ENCODE assay signal across 8 mouse cellular contexts in genomic region chr8:94167244-94167643, GRCm38 (mm10). TPM values are rescaled to one million over a fixed set of nuclear protein-coding genes. Genes with fewer than 3 reads are reported as not detected.
A peak's percentile ranks its signal among the peaks of the same experiment; 100 is the strongest.
DNase-seq lines count a peak whose midpoint lies in the region; ATAC-seq and TF ChIP-seq lines count a peak whose summit lies in the region.

No protein-coding gene starts in this region.

- no peak for DNase-seq in Patski (ENCODE audit: low read depth, low spot score)
- peak; percentile 96 for DNase-seq in cerebellum, postnatal 14 days
- DNase-seq in frontal cortex, postnatal 25 days (ENCODE audit: low spot score in 2 of 2) = peak; percentile 96 to 99
- peak; percentile 95 for DNase-seq in layer of hippocampus, postnatal 14 days (ENCODE audit: low spot score in 2 of 2)
- peak; percentile 86 for DNase-seq in lung, postnatal 25 days (ENCODE audit: low spot score)
- peak; percentile 96 for DNase-seq in retina, embryonic 14.5 days (ENCODE audit: low spot score)
- DNase-seq in thymus, postnatal 4 days = peak; percentile 91

- H3K4me3 ChIP-seq in hindbrain, embryonic 13.5 days = no peak overlapping the region

- CTCF ChIA-PET in Patski (lab: Charles Lee) = interaction anchor here (0.7 to 5.7 kb wide), 17 partner anchors 10 to 104 kb away, joined by 3 to 69 read pairs (median 7); no protein-coding TSS in a partner anchor

- no peak overlapping the region for H3K9ac ChIP-seq in hindbrain, embryonic 13.5 days

- no peak overlapping the region; the same call in 1 of the 2 replicates for H3K4me2 ChIP-seq in hindbrain, embryonic 13.5 days

- H3K9me3 ChIP-seq in hindbrain, embryonic 13.5 days = no peaks in the 10 kb centered on the region

- H3K36me3 ChIP-seq in hindbrain, embryonic 13.5 days = no peaks in the 10 kb centered on the region

- H3K27me3 ChIP-seq in Patski = no peaks in the 10 kb centered on the region
- H3K27me3 ChIP-seq in hindbrain, embryonic 13.5 days = peaks cover 35% of the 10 kb centered on the region

- peak; percentile 63 for ATAC-seq in Patski
- ATAC-seq in hindbrain, embryonic 13.5 days (ENCODE audit: low FRiP score) = peak; percentile 61

- no peak overlapping the region for H3K27ac ChIP-seq in hindbrain, embryonic 13.5 days

- TF ChIP-seq CTCF in Patski (IDR thresholded peaks at IDR 0.05) = peak; percentile 95

- in situ Hi-C loops in Patski (cut with MboI; ENCODE audit: low pct_unique_long_range_greater_than_20kb) = loop anchor here (5.0 kb wide), 1 partner anchor 35 kb away; no protein-coding TSS in a partner anchor

- POLR2A ChIA-PET in Patski (lab: Charles Lee) = interaction anchor here (0.7 kb wide), 1 partner anchor 11 kb away, joined by 4 read pairs; no protein-coding TSS in a partner anchor

- H3K4me1 ChIP-seq in hindbrain, embryonic 13.5 days (replicated peaks) = peaks cover 8% of the 10 kb centered on the region

- 2% methylated on average over 6 of the region's 6 CpGs for WGBS in hindbrain, embryonic 13.5 days

RNA-seq across cellular contexts. Expression of gene Mt2, which starts 5.2 kb away (rescaled TPM):
- 92.3 TPM for polyA plus RNA-seq in Patski (2021)
- polyA plus RNA-seq in hindbrain, embryonic 13.5 days (2015; fragmentation: Nextera tagmentation; extraction: Ambion mirVana) = 9.5 and 9.6 TPM in 2 replicates
- 100 to 1,000 TPM; 467 to 654 TPM for total RNA-seq in layer of hippocampus, postnatal 14 days (2021)

RNA-seq across cellular contexts. Expression of gene Mt1, which starts 11.6 kb away (rescaled TPM):
- 131 TPM for polyA plus RNA-seq in Patski (2021)
- polyA plus RNA-seq in hindbrain, embryonic 13.5 days (2015; fragmentation: Nextera tagmentation; extraction: Ambion mirVana) = 35.8 and 38.6 TPM in 2 replicates
- total RNA-seq in layer of hippocampus, postnatal 14 days (2021) = 100 to 1,000 TPM; 472 to 625 TPM

RNA-seq across cellular contexts. Expression of gene Mt3, which starts 14.8 kb away (rescaled TPM):
- not detected for polyA plus RNA-seq in Patski (2021)
- 119 and 130 TPM in 2 replicates for polyA plus RNA-seq in hindbrain, embryonic 13.5 days (2015; fragmentation: Nextera tagmentation; extraction: Ambion mirVana)
- 1,000 to 10,000 TPM; 1,034 to 1,120 TPM for total RNA-seq in layer of hippocampus, postnatal 14 days (2021)

RNA-seq across cellular contexts. Expression of gene Mt4, which starts 30.2 kb away (rescaled TPM):
- polyA plus RNA-seq in Patski (2021) = not detected
- not detected in 2 replicates for polyA plus RNA-seq in hindbrain, embryonic 13.5 days (2015; fragmentation: Nextera tagmentation; extraction: Ambion mirVana)
- not detected for total RNA-seq in layer of hippocampus, postnatal 14 days (2021)

RNA-seq across cellular contexts. Expression of gene Nup93, which starts 47.1 kb away (rescaled TPM):
- 54.0 TPM for polyA plus RNA-seq in Patski (2021)
- 66.5 and 68.0 TPM in 2 replicates for polyA plus RNA-seq in hindbrain, embryonic 13.5 days (2015; fragmentation: Nextera tagmentation; extraction: Ambion mirVana)
- total RNA-seq in layer of hippocampus, postnatal 14 days (2021) = 10 to 100 TPM; 54.8 to 56.1 TPM

Comparison
In these comparisons a context has a peak if more than half of its experiments do, and no peak if none do; other contexts are left out.
1. RNA of gene Mt3, which starts 14.8 kb away (polyA plus RNA-seq): 119 to 130 TPM in hindbrain, embryonic 13.5 days; not detected in Patski (single experiment); every median in the first group is over 100 times any median in the second.